Mouse (Mus musculus) intestine, embryonic 16.5 days (tissue): ENCODE data around the gene Adm. TPM values are rescaled to one million over a fixed set of nuclear protein-coding genes. Genes with fewer than 3 reads are reported as not detected.
"Not testable (repeated sequence)": the region's sequence is repeated elsewhere in the genome, so short reads cannot be mapped to it uniquely, and the experiment has no call there.

Experiments
- ATAC-seq: fragments of 200-750 bp; cut with Nextera tagmentation; 2 replicates; pipeline ENCODE4 v1.8.0; 2017; ENCODE audit warnings: moderate TSS enrichment, moderate library complexity
- H3K27ac ChIP-seq: fragments of 300-500 bp; sonication (generic); 2 replicates; pipeline ENCODE4 v1.5.1; 2014; ENCODE audit warnings: mild to moderate bottlenecking, low read length
- H3K27me3 ChIP-seq: fragments of 300-500 bp; sonication (generic); replicated peaks from 2 replicates; pipeline ENCODE4 v1.6.1; 2014; ENCODE audit warnings: low read length, control low read depth, mixed read lengths; ENCODE audit not compliant: control insufficient read depth, insufficient read depth
- H3K36me3 ChIP-seq: fragments of 300-500 bp; sonication (generic); 2 replicates; pipeline ENCODE4 v1.6.1; 2014; ENCODE audit warnings: low read length, control low read depth; ENCODE audit not compliant: control insufficient read depth, insufficient read depth
- H3K4me1 ChIP-seq: fragments of 300-500 bp; sonication (generic); 2 replicates; pipeline ENCODE4 v1.6.1; 2014; ENCODE audit warnings: low read length, control low read depth, mixed read lengths; ENCODE audit not compliant: control insufficient read depth, insufficient read depth
- H3K4me2 ChIP-seq: fragments of 300-500 bp; sonication (generic); 2 replicates; pipeline ENCODE4 v1.6.1; 2014; ENCODE audit warnings: low read depth, low read length, control low read depth
- H3K4me3 ChIP-seq: fragments of 300-500 bp; sonication (generic); 2 replicates; pipeline ENCODE4 v1.5.1; 2014; ENCODE audit warnings: mild to moderate bottlenecking, low read length
- H3K9ac ChIP-seq: fragments of 300-500 bp; sonication (generic); 2 replicates; pipeline ENCODE4 v1.6.1; 2014; ENCODE audit warnings: low read depth, low read length
- H3K9me3 ChIP-seq: fragments of 300-500 bp; sonication (generic); 2 replicates; pipeline ENCODE4 v1.6.1; 2016; ENCODE audit warnings: low read length, control low read depth; ENCODE audit not compliant: control insufficient read depth
- WGBS: fragments of 180-500 bp; shearing (Covaris S2); extraction: QIAGEN DNeasy Blood & Tissue Kit; methylation state at CpG from one replicate; pipeline ENCODE4 v1.1.7; 2014; 5-methylcytosine and 5-hydroxymethylcytosine counted together
- polyA plus RNA-seq: library from polyadenylated mRNA; unstranded; fragments of >200 nt; fragmentation: Nextera tagmentation; extraction: Ambion mirVana; gene quantifications from 2 replicates; pipeline ENCODE4 v1.2.1, GENCODE M21; 2015

Gene Adm
- polyA plus RNA-seq, 1 experiment from 2014 or later, result 5.8 TPM

- no peak overlapping the region for H3K27ac ChIP-seq
- H3K27me3 ChIP-seq, result no peaks in the 10 kb centered on the region
- H3K4me2 ChIP-seq, result no peak overlapping the region
- no peaks in the 10 kb centered on the region for H3K36me3 ChIP-seq
- WGBS, result 57% methylated on average over 17 of the region's 17 CpGs
- no peak overlapping the region for H3K4me3 ChIP-seq
- no peaks in the 10 kb centered on the region for H3K9me3 ChIP-seq
- ATAC-seq, result 0 out of 2 replicates have a peak, but pooled peaks have one; percentile 6
- H3K9ac ChIP-seq, result no peak overlapping the region
- peaks cover 6% of the 10 kb centered on the region for H3K4me1 ChIP-seq
Observed at GRCm38 (mm10) chr7:110638305-110639110, 11.0 kb downstream of the Adm start.

- Histone ChIP-seq H3K4me2 (no peak overlapping the region), H3K27ac (no peak overlapping the region), H3K36me3 (no peaks in the 10 kb centered on the region), H3K4me1 (peaks cover 6% of the 10 kb centered on the region), H3K27me3 (no peaks in the 10 kb centered on the region), H3K9me3 (no peaks in the 10 kb centered on the region), H3K4me3 (no peak overlapping the region), H3K9ac (no peak overlapping the region)
- ATAC-seq, result no peak
- 88% methylated on average over 11 of the region's 11 CpGs for WGBS
Observed at GRCm38 (mm10) chr7:110639291-110639915, 11.9 kb downstream of the Adm start.

- not testable (repeated sequence) for ATAC-seq, H3K4me3 ChIP-seq, H3K36me3 ChIP-seq, H3K9me3 ChIP-seq, H3K9ac ChIP-seq, H3K27ac ChIP-seq, H3K4me2 ChIP-seq, H3K27me3 ChIP-seq, H3K4me1 ChIP-seq
- 96% methylated on average over 3 of the region's 3 CpGs for WGBS
Observed at GRCm38 (mm10) chr7:110639958-110640357, 12.5 kb downstream of the Adm start.

- Histone ChIP-seq H3K36me3 (no peaks in the 10 kb centered on the region; the same call in 1 of the 2 replicates), H3K4me1 (peaks cover 16% of the 10 kb centered on the region; the same call in 1 of the 2 replicates), H3K9me3 (peaks cover 5% of the 10 kb centered on the region), H3K27ac (no peak overlapping the region), H3K9ac (no peak overlapping the region), H3K4me3 (no peak overlapping the region), H3K4me2 (no peak overlapping the region), H3K27me3 (no peaks in the 10 kb centered on the region)
- no peak for ATAC-seq
- 74% methylated on average over 5 of the region's 5 CpGs for WGBS
Observed at GRCm38 (mm10) chr7:110645311-110645710, 17.9 kb downstream of the Adm start.

- H3K27ac ChIP-seq, result 0 out of 2 replicates have a peak overlapping the region, but pooled peaks have one; percentile 27
- WGBS, result 81% methylated on average over 6 of the region's 6 CpGs
- ATAC-seq, result no peak
Observed at GRCm38 (mm10) chr7:110645859-110646258, 18.4 kb downstream of the Adm start.

GRCm38 (mm10) chr7:110646611-110647407 is 19.3 kb downstream of the Adm start:
- no peaks in the 10 kb centered on the region for H3K27me3 ChIP-seq
- peak overlapping the region; percentile 44 for H3K4me2 ChIP-seq
- H3K4me3 ChIP-seq, result peak overlapping the region; percentile 41
- WGBS, result 62% methylated on average over 8 of the region's 8 CpGs
- peaks cover 16% of the 10 kb centered on the region; the same call in 1 of the 2 replicates for H3K4me1 ChIP-seq
- peaks cover 5% of the 10 kb centered on the region for H3K9me3 ChIP-seq
- 0 out of 2 replicates have a peak overlapping the region, but pooled peaks have one; percentile 42 for H3K9ac ChIP-seq
- H3K27ac ChIP-seq, result peak overlapping the region; percentile 93
- peak; percentile 51 for ATAC-seq
- no peaks in the 10 kb centered on the region; the same call in 1 of the 2 replicates for H3K36me3 ChIP-seq

More at GRCm38 (mm10) chr7:110645859-110646258, 18.4 kb downstream of the Adm start:
- peaks cover 5% of the 10 kb centered on the region for H3K9me3 ChIP-seq
- no peak overlapping the region for H3K4me2 ChIP-seq
- no peaks in the 10 kb centered on the region; the same call in 1 of the 2 replicates for H3K36me3 ChIP-seq
- H3K4me3 ChIP-seq, result no peak overlapping the region
- no peak overlapping the region for H3K9ac ChIP-seq
- H3K4me1 ChIP-seq, result peaks cover 16% of the 10 kb centered on the region; the same call in 1 of the 2 replicates
- no peaks in the 10 kb centered on the region for H3K27me3 ChIP-seq

- peaks cover 5% of the 10 kb centered on the region for H3K9me3 ChIP-seq
- H3K27ac ChIP-seq, result peak overlapping the region; percentile 93
- H3K4me3 ChIP-seq, result peak overlapping the region; percentile 41
- H3K9ac ChIP-seq, result peak overlapping the region; percentile 61
- WGBS, result 64% methylated on average over 15 of the region's 15 CpGs
- peaks cover 16% of the 10 kb centered on the region; the same call in 1 of the 2 replicates for H3K4me1 ChIP-seq
- ATAC-seq, result peak; percentile 65
- no peaks in the 10 kb centered on the region; the same call in 1 of the 2 replicates for H3K36me3 ChIP-seq
- H3K4me2 ChIP-seq, result peak overlapping the region; percentile 44
- no peaks in the 10 kb centered on the region for H3K27me3 ChIP-seq
Observed at GRCm38 (mm10) chr7:110647559-110648454, 20.3 kb downstream of the Adm start.

- H3K27ac ChIP-seq, result peak overlapping the region; percentile 93
- WGBS, result 40% methylated on average over 13 of the region's 13 CpGs
- peak overlapping the region; percentile 61 for H3K9ac ChIP-seq
- peaks cover 5% of the 10 kb centered on the region for H3K9me3 ChIP-seq
- H3K4me1 ChIP-seq, result peaks cover 16% of the 10 kb centered on the region; the same call in 1 of the 2 replicates
- no peaks in the 10 kb centered on the region; the same call in 1 of the 2 replicates for H3K36me3 ChIP-seq
- peak overlapping the region; percentile 41 for H3K4me3 ChIP-seq
- H3K27me3 ChIP-seq, result no peaks in the 10 kb centered on the region
- ATAC-seq, result peak; percentile 86
- H3K4me2 ChIP-seq, result peak overlapping the region; percentile 44
Observed at GRCm38 (mm10) chr7:110648455-110649085, 21.1 kb downstream of the Adm start.
